Mouse (Mus musculus) brain, adult 2 months (tissue): Measurements from ENCODE around the gene Dmrtc2.
A peak's percentile ranks its signal among the peaks of the same experiment; 100 is the strongest.

Source experiments
- DNase-seq: peaks from one replicate; pipeline ENCODE4 v3.0.0; 2011; ENCODE audit warnings: low read depth, low spot score

The Dmrtc2 gene

GRCm38 (mm10) chr7:24902264-24902629, 32.4 kb downstream of the Dmrtc2 start:
- no peak for DNase-seq

DNA sequence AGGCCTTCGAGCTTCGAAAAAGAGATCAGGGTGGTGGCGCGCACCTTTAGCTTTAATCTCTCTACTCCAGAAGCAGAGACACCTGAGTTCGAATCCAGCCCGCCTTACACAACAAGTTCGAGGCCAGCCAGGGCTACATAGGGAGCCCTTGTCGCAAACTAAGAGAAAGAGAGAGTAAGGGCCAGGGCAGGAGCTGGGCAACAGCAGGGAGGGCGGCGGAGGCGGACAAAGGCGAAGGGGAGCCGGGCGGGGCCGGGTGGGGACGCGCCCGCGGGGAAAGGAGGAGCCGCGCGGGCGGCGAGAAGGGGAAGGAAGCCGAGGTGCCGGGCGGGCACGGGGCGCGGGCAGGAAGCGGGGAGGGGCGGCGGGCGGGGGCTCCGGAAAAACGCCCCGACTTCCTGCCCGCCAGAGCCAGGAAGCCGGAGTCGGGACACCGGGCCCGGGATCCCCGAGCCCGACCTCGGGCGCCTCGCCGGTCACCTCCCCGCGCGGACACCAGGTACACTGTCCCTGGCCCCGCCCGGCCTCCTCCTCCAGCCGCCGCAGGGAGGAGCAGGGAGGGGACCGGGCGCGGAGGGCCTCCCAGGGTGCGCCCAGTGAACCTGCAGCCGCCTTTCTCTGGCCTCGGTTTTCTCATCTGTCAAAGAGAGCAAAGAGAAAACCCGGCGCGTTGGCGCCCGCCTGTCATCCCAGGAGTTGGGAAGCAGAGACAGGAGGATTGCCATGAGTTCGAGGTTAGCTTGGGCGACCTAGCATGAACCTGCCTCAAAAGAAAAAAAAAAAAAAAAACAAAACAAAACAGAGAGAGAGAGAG, 33.0 kb downstream of the Dmrtc2 start, which contains the start of gene Arhgef1:
Gene Arhgef1 (plus strand): TSS at position 283 of the 814 bp plus-strand sequence.
- peak; percentile 36 for DNase-seq

- DNase-seq: no peak
Measured at GRCm38 (mm10) chr7:24903444-24903825, 33.6 kb downstream of the Dmrtc2 start.

DNA sequence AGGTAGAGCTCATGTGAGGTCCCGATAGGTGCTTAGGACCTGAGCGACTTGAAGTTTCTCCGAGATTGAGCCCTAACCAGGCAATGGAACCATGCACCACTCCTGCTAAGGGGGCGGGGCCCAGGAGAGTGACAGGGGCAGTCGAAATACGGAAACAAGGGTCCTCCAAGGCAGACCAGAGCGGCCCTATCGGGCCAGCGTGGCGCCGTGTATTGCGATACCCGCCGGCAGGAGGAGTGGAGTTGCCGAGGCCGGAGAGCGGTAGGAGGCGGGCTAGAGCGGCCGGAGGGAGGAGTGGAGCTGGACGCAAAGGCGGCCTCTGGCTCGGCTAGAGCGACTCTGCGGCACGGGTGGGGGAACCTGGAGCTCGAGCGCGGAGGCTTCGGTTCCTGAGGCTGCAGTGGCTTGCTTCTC, 34.2 kb downstream of the Dmrtc2 start:
- DNase-seq: peak; percentile 100

DNA sequence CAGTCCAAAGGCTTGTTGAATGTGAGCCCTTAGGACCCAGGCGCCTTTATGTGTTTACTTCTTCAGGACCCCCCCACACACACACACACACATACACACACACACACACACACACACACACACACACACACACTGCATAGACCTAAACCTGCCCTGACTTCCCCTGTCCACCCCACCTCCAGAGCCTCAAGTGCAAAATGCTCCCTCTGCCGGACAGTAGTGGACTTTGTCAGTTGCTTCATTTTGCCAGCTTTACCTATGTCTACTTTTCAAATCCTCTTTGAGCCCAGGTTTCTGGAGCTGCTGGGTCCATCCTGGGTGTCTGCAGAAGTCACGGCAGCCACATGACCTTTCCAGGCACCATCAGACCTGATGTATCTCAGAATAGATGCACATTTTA, 35.1 kb downstream of the Dmrtc2 start:
- DNase-seq: peak; percentile 88

DNA sequence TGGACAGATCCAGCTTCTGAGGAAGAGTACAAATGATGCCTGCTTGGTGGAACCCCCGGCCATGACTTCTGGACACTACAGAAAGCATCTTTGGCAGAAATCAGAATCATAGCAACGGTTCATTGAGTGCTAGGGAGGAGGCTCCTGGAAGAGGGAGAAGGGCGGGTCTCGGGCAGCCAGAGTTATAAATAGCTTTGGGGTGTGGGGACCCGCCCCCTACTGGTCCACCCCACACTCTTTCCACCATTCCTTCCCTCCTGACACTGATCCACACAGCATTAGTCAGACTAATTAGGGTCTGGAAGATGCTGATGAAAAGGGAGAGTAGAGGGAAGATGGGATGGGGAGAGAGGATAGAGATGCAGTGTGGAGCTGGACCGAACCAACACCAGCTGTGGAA, 36.7 kb downstream of the Dmrtc2 start:
- DNase-seq: peak; percentile 37

DNA sequence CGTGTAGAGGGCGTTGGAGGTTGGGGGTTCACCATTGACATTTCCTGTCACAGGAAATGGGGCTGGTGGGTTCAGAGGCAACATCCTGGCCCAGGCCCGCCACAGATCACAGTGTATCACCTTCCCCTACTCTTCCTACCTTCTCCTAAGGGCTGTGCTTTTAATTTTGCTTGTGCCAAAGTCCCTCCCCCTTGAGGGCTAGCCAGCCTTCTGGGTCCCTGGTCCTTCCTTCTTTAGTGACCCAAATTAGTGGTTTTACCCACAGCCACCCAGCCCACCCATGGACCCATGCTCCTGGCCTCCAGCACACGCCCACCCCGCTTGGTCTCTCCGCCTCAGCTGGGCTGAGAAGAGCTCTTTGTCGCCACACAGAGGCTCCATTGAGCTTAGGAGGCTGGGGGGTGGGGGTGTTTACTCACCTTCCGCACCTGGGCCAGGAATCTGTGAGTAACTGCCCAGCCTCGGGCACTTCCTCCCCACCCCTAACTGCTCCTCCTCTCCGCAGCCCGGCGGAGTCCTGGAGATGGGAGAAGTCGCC, 37.4 kb downstream of the Dmrtc2 start:
- DNase-seq: no peak

- DNase-seq: no peak
Measured at GRCm38 (mm10) chr7:24912480-24912879, 42.6 kb downstream of the Dmrtc2 start.

DNA sequence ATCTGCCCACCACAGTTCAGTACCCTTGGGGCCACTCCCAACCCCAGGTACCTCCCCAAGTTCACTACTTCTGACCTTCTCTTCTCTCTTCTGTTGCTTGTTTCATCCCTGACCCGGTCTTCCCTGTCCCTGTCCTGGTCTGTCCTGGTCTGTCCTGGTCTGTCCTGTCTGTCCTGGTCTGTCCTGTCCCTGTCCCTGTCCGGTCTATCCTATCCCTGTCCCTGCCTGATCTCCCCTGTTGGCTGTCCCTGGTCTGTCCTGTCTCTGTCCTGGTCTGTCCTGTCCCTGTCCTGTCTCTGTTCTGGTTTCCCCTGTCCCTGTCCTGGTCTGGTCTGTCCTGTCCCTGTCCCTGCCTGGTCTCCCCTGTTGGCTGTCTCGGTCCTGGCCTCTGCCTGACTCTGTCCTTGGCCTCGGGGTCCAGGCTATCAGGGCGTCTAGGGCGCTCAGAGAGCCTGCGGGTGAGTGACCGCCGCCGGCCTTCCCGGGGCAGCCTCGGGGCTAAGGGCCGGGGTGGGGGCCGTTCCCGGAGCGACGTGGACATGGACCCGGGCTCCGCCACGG, 49.0 kb downstream of the Dmrtc2 start:
- DNase-seq: no peak

DNA sequence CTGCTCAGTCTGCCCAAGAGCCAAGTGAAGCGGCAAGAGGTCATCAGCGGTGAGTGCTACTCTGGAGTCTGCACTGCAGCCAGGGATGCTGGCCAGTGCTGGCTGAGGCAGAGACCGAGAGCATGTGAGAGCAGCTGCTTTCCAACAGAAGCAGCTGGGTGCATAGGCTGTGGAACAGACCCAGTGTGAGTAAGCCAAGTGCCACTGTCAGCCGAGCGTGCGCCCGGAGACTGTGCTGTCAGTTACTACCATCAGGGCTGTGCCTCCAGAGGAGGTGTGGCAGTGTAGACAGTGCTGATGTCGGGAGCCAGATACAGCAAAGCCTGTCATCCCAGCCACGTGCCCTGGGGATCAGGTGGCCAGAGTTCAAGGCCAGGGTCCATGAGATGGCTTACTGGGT, 49.9 kb downstream of the Dmrtc2 start:
- peak; percentile 73 for DNase-seq
